Mouse (Mus musculus): ENCODE results near the gene Sox6. TPM values are rescaled to one million over a fixed set of nuclear protein-coding genes. Genes with fewer than 3 reads are reported as not detected.
A peak's percentile ranks its signal among the peaks of the same experiment; 100 is the strongest.

Sox6 gene
- total and polyA plus RNA-seq, 2 experiments from 2014 or later: 30.8 to 47.6 TPM

DNA sequence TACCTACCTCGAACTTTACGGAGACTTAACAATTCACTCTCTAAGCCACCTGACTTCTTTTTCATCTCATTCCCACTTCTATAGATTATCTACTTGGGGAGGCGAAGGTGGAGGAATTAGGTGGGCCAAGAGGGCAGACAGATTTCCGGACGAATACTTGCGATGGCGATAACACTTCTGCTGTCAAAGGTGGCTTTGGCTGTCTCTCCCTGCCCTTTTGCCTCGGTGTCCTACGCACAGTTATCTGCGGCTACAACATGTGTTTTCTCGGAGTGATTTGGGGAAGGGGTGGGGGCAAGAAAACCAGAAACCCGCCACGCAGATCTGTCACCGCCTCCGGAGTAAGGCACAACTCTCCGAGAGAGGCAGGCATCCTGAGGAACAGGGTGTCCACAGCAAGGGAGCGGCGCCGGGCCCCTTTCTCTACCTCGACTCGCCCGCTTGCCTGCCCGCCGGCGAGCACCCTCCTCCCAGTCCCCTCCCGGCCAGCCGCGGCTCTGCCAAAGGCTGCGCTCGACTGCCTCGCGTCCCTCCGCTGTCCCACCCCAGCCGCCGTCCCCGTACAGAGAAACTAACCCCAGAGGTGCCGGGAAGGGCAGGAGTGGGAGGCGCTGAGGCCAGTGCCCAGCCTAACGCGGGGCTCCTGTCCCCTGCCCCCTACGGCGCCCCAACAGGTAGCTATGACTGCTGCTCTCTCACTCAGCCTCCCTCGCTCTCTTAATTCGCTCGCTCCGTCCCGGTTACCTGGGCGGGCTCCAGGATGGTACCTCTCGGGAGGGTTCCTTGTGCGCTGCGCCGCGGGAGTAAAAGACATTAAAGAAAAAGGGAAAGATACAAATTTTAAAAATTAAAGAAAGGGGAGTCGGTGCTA, 5.0 kb downstream of the Sox6 start:
- under 1% methylated on average over 45 of the region's 54 CpGs for WGBS
- peaks cover 41% of the 10 kb centered on the region for H3K27me3 ChIP-seq (ENCODE audit: insufficient read depth, low read length)
- ATAC-seq (ENCODE audit: low FRiP score) (peak; percentile 57; the same call in 1 of the 2 replicates), DNase-seq (ENCODE audit: low spot score) (peak; percentile 61)
- H3K9ac ChIP-seq (replicated peaks; ENCODE audit: low read length, poor library complexity, severe bottlenecking): peak overlapping the region; percentile 48
- peaks cover 11% of the 10 kb centered on the region for H3K4me1 ChIP-seq (ENCODE audit: insufficient read depth, low read length)
- peak overlapping the region; percentile 46 for H3K4me3 ChIP-seq (ENCODE audit: low read depth, low read length)
- H3K4me2 ChIP-seq (ENCODE audit: low read depth, low read length, poor library complexity, severe bottlenecking): peak overlapping the region; percentile 88
- TF ChIP-seq CTCF (IDR thresholded peaks at IDR 0.05): no peak
- no peaks in the 10 kb centered on the region for H3K36me3 ChIP-seq (ENCODE audit: insufficient read depth, low read length)
- no peaks in the 10 kb centered on the region for H3K9me3 ChIP-seq (ENCODE audit: low read length)
- H3K27ac ChIP-seq (ENCODE audit: low read depth, low read length): peak overlapping the region; percentile 60

DNA sequence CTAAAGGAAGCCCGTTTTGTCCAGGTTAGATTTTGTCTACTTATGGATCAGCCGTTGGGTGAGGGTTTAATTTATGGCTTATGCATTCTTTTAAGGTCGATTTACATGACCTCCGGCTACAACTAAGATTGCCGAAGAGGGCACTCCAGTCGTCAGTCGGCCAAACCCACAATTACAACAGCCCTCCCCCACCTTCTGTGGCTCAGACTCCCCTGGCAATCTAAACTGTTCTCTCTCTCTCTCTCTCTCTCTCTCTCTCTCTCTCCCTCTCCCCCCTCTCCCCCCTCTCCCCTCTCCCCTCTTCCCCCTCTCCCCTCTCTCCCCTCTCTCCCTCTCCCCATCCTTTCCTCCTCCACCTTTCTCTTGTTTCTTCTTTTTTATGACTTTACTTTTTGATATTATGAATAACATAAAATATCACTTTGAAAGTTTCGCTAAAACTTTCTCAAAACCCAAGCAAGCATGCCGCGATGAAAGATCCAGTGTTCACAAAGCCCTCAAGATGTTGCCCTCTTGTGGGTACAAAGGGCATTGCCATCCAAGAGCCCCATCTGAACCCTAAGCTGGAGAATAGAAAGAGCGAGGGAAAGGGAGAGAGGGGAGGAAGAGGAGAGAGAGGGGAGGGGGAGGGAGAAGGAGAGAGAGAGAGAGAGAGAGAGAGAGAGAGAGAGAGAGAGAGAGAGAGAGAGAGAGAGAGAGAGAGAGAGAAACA, 5.8 kb downstream of the Sox6 start:
- Histone ChIP-seq H3K4me3 (ENCODE audit: low read depth, low read length) (peak overlapping the region; percentile 49), H3K27me3 (ENCODE audit: insufficient read depth, low read length) (peaks cover 41% of the 10 kb centered on the region), H3K4me1 (ENCODE audit: insufficient read depth, low read length) (peaks cover 11% of the 10 kb centered on the region), H3K27ac (ENCODE audit: low read depth, low read length) (peak overlapping the region; percentile 72; the same call in 1 of the 2 replicates), H3K36me3 (ENCODE audit: insufficient read depth, low read length) (no peaks in the 10 kb centered on the region), H3K4me2 (ENCODE audit: low read depth, low read length, poor library complexity, severe bottlenecking) (peak overlapping the region; percentile 99), H3K9me3 (ENCODE audit: low read length) (no peaks in the 10 kb centered on the region), H3K9ac (replicated peaks; ENCODE audit: low read length, poor library complexity, severe bottlenecking) (no peak overlapping the region)
- peak; percentile 93 for TF ChIP-seq CTCF (IDR thresholded peaks at IDR 0.05)
- DNase-seq (ENCODE audit: low spot score) (peak; percentile 91), ATAC-seq (ENCODE audit: low FRiP score) (no peak)
- 0% methylated on average over 11 of the region's 11 CpGs for WGBS

DNA sequence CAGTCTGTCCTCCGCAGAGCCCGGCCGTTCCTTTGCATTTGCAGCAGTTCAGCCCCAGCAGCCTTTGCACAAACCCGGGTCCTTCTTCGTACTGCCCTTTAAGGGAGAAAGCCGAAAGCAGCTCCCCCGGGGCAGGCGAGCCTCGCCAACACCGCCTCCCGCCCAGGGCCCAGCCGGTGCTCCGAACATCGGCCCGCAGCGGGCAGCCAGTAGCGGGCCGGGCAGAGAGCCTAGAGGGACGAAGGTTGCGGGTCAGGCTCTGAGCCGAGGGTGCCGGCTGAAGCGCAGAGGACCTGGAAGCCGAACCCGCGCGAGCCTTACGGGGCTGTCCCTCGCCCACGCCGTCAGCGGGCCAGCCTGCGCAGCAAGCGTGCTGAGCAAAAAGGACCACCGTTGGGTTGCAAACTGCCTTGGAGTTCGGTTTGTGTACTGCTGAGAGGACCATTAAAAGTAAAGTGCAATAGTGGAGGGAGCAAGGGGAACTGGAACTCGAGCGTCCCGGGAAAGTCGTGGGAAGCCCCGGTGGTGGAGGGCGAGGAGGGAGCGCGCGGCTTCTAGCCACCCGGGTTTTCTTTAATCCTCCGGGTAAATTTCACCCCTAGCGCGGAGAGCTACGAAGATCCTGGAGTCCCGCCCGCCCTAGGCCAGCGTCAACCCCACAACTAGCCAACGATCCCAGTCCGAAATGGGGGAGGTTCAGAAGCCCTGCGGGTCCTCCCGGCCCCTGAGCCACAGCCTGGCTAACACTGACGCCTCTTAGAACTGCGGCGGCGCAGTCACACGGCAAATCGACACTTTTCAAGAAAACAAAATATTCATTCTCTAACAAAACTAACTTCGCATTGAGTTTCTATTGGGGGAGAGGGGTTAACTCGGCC, 6.6 kb downstream of the Sox6 start:
- TF ChIP-seq CTCF (IDR thresholded peaks at IDR 0.05): no peak
- H3K4me2 ChIP-seq (ENCODE audit: low read depth, low read length, poor library complexity, severe bottlenecking): peak overlapping the region; percentile 99
- under 1% methylated on average over 65 of the region's 65 CpGs for WGBS
- DNase-seq (ENCODE audit: low spot score) (peak; percentile 40), ATAC-seq (ENCODE audit: low FRiP score) (peak; percentile 45; the same call in 1 of the 2 replicates)
- H3K27me3 ChIP-seq (ENCODE audit: insufficient read depth, low read length): peaks cover 36% of the 10 kb centered on the region
- H3K36me3 ChIP-seq (ENCODE audit: insufficient read depth, low read length): no peaks in the 10 kb centered on the region
- peaks cover 11% of the 10 kb centered on the region for H3K4me1 ChIP-seq (ENCODE audit: insufficient read depth, low read length)
- H3K9me3 ChIP-seq (ENCODE audit: low read length): no peaks in the 10 kb centered on the region
- peak overlapping the region; percentile 69 for H3K9ac ChIP-seq (replicated peaks; ENCODE audit: low read length, poor library complexity, severe bottlenecking)
- H3K27ac ChIP-seq (ENCODE audit: low read depth, low read length): peak overlapping the region; percentile 72
- H3K4me3 ChIP-seq (ENCODE audit: low read depth, low read length): peak overlapping the region; percentile 49

GRCm38 (mm10) chr7:116031388-116031717, 7.2 kb downstream of the Sox6 start:
- TF ChIP-seq CTCF (IDR thresholded peaks at IDR 0.05): no peak
- Histone ChIP-seq H3K4me2 (ENCODE audit: low read depth, low read length, poor library complexity, severe bottlenecking) (peak overlapping the region; percentile 99), H3K9me3 (ENCODE audit: low read length) (no peaks in the 10 kb centered on the region), H3K4me1 (ENCODE audit: insufficient read depth, low read length) (peaks cover 11% of the 10 kb centered on the region), H3K4me3 (ENCODE audit: low read depth, low read length) (peak overlapping the region; percentile 49), H3K27me3 (ENCODE audit: insufficient read depth, low read length) (peaks cover 30% of the 10 kb centered on the region), H3K27ac (ENCODE audit: low read depth, low read length) (peak overlapping the region; percentile 72), H3K36me3 (ENCODE audit: insufficient read depth, low read length) (no peaks in the 10 kb centered on the region), H3K9ac (replicated peaks; ENCODE audit: low read length, poor library complexity, severe bottlenecking) (peak overlapping the region; percentile 69)
- under 1% methylated on average over 14 of the region's 14 CpGs for WGBS
- DNase-seq (ENCODE audit: low spot score): peak; percentile 33
- ATAC-seq (ENCODE audit: low FRiP score): no peak

- DNase-seq (ENCODE audit: low spot score) (peak; percentile 40), ATAC-seq (ENCODE audit: low FRiP score) (no peak)
- Histone ChIP-seq H3K9me3 (ENCODE audit: low read length) (no peaks in the 10 kb centered on the region), H3K4me1 (ENCODE audit: insufficient read depth, low read length) (peaks cover 11% of the 10 kb centered on the region), H3K4me3 (ENCODE audit: low read depth, low read length) (peak overlapping the region; percentile 49), H3K27ac (ENCODE audit: low read depth, low read length) (peak overlapping the region; percentile 72), H3K27me3 (ENCODE audit: insufficient read depth, low read length) (peaks cover 24% of the 10 kb centered on the region), H3K4me2 (ENCODE audit: low read depth, low read length, poor library complexity, severe bottlenecking) (peak overlapping the region; percentile 99), H3K9ac (replicated peaks; ENCODE audit: low read length, poor library complexity, severe bottlenecking) (peak overlapping the region; percentile 1; the same call in 1 of the 2 replicates), H3K36me3 (ENCODE audit: insufficient read depth, low read length) (no peaks in the 10 kb centered on the region)
- WGBS: 19% methylated on average over 26 of the region's 26 CpGs
- no peak for TF ChIP-seq CTCF (IDR thresholded peaks at IDR 0.05)
Measured at GRCm38 (mm10) chr7:116030597-116031387, 7.8 kb downstream of the Sox6 start.
